Mouse (Mus musculus): ENCODE measurements at regions not wholly inside any gene's neighbourhood (a gene's known extent, or its start where the extent isn't known, plus 50 kb on each side); places are given as distances from the start of the nearest gene placed in this dataset.

GRCm38 (mm10) chr13:113482911-113483310 lies 135.5 kb downstream of the Snx18 start:
- TF ChIP-seq CTCF (IDR thresholded peaks at IDR 0.05; ENCODE audit: low read depth): no peak
- TF ChIP-seq EP300 (IDR thresholded peaks at IDR 0.05; ENCODE audit: low read depth): no peak

Measured in liver, embryonic 14.5 days (tissue).